Mouse (Mus musculus): ENCODE measurements at regions not wholly inside any gene's neighbourhood (a gene's known extent, or its start where the extent isn't known, plus 50 kb on each side); places are given as distances from the start of the nearest gene placed in this dataset.

- TF ChIP-seq GATA1 (IDR thresholded peaks at IDR 0.05; ENCODE audit: borderline replicate concordance, low read length) (no peak), FLI1 (IDR thresholded peaks at IDR 0.05; ENCODE audit: low read length) (no peak)
Observed at GRCm38 (mm10) chr13:116714809-116715208, 310.5 kb downstream of the Parp8 start.

Measured in megakaryocyte, embryonic 14.5 days (primary cell).